Mouse (Mus musculus): ENCODE data around the gene Rbl1.
A peak's percentile ranks its signal among the peaks of the same experiment; 100 is the strongest.
"Not testable (repeated sequence)": the region's sequence is repeated elsewhere in the genome, so short reads cannot be mapped to it uniquely, and the experiment has no call there.

Gene Rbl1

GRCm38 (mm10) chr2:157204366-157205218 is at the start of gene Rbl1:
Gene Rbl1 (minus strand): TSS chr2:157204534.
- DNase-seq: peak; percentile 88 to 95

GRCm38 (mm10) chr2:157248111-157248510 is 43.8 kb upstream of the Rbl1 start:
- no peak for DNase-seq

GRCm38 (mm10) chr2:157245603-157246002 is 41.3 kb upstream of the Rbl1 start:
- no peak for DNase-seq

- no peak for DNase-seq
Observed at GRCm38 (mm10) chr2:157245001-157245400, 40.7 kb upstream of the Rbl1 start.

DNA sequence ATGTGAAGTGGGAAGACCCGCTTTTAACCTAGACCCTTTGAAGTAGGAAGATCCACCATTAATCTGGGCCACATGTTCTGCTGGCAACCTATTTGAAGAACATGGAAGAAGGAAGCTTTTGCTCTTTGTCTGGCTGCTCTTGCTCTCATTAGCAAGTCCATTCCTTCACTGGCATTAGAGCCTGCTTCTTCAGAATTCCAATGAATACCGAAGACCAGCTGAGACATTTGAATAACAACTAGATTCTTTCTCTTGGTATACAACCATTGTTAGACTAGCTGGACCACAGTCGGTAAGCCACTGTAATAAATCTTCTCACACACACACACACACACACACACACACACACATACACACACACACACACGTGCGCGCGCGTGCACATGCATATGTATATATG is 31.6 kb upstream of the Rbl1 start:
- no peak for DNase-seq

DNA sequence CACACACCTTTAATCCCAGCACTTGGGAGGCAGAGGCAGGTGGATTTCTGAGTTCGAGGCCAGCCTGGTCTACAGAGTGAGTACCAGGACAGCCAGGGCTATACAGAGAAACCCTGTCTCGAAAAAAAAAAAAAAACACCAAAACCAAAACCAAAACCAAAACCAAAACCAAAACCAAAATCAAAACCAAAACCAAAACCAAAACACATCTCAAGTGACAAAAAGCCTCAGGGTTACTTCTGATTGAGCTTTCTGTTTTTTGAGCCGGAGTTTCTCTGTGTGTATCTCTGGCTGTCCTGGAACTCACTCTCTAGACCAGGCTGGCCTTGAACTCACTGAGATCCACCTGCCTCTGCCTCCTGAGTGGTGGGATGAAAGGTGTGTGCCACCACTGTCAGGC is 17.6 kb upstream of the Rbl1 start:
- not testable (repeated sequence) for DNase-seq

GRCm38 (mm10) chr2:157220108-157220507 is 15.8 kb upstream of the Rbl1 start:
- no peak for DNase-seq

- DNase-seq: no peak
Observed at GRCm38 (mm10) chr2:157211731-157212130, 7.4 kb upstream of the Rbl1 start.

DNA sequence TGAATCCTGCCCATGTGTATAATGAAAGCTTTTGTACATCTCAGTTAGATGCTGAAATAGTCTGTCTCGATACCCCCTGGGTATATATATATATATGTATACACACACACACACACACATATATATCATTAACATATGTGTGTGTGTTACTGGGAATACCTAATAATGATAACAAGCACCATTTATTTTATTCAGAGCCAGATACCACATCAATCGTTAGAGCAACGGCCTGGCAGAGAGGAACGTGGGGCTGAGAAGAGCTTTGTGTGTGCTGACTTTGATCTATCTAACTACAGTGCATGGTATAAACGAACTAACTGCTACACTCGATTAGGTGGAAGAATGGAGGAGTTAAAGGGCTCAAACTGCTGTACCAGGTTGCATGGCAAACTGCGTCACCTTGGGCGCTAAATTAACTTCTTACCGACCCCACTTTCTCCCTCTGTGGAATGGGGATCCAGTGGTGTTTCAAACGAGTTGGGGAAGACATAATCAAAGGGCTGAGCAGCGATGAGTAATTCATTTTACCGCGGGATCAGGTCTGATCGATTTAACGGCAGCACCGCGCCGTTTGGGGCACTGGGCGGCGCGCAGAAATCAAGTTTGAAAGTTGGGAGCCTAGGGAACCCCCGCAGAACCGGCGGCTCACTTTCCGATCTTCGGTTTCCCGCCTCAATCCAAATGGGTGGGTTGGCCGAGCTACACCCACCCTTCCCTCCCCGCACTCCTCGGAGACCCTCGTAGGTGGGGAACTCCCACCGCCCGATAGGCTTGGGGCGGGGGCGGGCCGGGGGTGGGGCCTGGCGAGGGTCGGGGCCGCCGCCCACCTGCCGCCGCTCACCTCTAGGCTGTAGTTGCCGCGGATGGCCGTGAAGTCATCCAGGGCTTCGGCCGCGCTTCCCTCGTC is 622 bp downstream of the Rbl1 start:
- peak; percentile 20 to 62 for DNase-seq

- DNase-seq: no peak
Observed at GRCm38 (mm10) chr2:157203026-157203425, 1.3 kb downstream of the Rbl1 start.

GRCm38 (mm10) chr2:157202361-157202760 is 2.0 kb downstream of the Rbl1 start:
- no peak for DNase-seq

DNA sequence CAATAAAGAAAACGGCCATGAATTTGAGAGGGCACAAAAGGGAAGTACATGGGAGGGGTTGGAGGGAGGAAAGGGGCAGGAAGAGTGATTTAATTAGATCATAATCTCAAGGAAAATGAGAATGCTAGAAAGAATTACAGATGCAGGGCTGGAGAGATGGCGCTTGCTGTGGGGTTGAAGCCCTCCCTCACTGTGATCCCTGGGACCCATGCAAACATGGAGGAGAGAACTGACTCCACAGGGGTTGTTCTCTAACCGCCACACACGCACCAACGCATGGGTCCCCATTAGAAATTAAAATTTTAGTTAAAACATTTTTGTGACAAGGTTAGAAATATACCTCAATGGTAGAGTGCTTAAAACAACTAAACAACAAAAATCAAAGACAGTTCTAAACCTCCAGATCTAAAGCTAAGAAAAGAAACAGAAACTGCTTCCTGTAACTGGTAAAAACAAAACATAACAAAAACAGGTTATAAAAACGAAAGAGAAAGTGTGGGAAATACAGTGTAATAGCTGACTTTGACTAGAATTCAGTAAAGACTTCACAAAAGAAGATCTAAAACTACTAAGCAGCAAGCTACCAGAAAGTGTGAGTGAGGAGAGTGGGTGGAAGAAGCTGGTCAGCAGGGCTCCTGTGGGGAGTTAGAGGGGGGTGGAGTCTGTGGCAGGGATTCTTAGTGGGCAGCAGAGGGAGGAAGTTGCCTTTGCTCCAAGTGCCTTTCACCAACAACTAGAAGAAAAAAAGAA is 3.1 kb downstream of the Rbl1 start:
- peak; percentile 65 to 67 for DNase-seq

DNA sequence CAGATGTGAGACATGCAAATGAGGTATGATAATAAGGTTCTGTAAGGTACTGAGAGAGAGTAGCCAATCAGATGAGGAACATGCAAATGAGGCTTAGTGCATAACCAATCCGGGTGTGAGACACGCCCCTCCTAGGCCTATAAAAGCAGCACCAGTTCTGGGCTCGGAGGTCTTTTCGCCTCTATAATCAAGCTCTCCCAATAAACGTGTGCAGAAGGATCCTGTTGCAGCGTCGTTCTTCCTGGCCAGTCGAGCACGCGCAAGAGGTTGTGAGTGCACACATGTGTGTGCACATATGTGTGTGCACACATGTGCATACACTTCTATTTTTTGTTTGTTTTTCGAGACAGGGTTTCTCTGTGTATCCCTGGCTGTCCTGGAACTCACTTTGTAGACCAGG is 5.9 kb downstream of the Rbl1 start:
- not testable (repeated sequence) for DNase-seq

DNA sequence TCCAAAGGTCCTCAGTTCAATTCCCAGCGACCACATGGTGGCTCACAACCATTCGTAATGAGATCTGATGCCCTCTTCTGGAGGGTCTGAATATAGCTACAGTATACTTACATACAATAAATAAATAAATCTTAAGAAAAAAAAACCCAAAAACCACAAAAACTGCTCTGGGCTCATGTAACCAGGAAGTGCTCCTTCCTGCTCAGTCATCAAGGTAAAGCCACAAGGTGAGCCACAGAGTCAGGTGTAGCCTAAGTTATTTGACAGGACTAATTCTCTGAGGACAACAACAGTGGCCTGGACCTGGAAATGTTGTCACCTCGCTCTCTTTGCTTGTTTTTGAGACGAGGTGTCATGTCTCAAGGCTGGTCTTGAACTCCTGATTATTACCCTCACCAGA is 13.7 kb downstream of the Rbl1 start:
- no peak for DNase-seq

DNA sequence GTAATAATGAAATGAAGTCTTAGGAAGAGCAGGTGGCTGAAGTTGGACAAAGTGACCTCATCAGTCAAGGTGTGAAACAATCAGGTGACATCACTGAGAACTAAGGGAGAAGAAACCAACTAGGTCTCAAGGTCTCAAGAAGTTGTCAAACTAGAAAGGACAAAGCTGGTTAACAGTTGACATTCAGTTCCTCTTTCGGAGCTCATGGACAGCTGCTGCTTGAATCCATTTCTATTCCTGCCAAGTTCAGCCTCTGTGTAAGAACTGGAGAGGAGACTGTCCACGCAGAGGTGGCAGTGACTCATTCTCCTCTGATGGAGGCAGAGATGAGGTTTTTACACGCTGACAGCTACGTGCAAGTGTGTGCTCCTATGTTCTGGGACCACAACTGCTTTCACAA is 17.1 kb downstream of the Rbl1 start:
- no peak for DNase-seq

- DNase-seq: no peak
Observed at GRCm38 (mm10) chr2:157186504-157186903, 17.8 kb downstream of the Rbl1 start.

- DNase-seq: no peak
Observed at GRCm38 (mm10) chr2:157185022-157185660, 19.2 kb downstream of the Rbl1 start.

DNA sequence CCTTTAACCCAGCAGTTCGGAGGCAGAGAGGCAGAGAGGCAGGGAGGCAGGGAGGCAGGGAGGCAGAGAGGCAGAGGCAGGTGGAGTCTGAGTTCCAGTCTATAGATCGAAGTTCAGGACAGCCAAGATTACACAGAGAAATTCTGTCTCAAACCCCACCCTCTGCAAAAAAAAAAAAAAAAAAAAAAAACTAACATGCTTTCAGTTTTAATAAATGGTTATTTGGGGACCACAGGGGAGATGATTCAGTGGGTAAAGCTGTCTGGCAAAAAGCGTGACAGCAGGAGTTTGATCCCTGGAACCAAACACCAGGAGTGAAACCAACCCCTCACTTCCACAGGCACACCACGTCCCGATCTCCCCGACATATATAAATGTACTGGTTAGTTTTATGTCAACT is 26.2 kb downstream of the Rbl1 start:
- DNase-seq: no peak

DNA sequence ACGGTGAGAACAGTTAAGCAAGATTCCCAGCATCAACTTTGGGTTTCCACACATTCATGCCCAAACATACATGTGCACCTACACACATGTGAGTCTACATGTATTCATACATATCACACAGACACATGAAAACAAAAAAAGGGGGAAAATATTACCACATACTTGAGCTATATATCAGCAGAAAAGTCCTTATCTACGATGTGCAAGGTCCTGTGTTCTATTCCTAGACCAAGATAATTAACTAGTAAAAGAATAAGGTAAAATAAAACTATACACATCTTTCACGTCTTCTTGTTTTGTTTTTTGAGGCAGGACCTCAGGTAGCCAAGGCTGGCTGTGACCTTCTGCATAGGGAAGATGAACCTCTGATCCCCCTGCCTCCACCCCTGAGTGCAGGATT is 28.1 kb downstream of the Rbl1 start:
- no peak for DNase-seq

DNA sequence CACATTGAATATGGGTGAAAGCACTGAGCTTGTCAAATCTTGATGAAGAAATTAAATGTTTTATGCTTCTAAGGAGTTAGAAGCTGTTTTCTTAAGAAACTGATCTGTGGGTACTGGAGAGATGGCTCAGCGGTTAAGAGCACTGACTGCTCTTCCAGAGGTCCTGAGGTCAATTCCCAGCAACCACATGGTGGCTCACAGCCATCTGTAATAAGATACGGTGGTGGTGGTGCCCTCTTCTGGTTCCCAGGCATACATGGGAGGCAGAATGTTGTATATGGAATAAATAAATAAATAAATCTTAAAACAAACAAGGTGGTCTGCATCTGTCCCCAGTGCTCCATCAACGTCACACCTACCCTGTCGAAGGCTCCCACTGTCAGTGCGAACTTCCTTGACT is 29.9 kb downstream of the Rbl1 start:
- peak in 1 of 2 experiments; percentile 19 for DNase-seq

DNA sequence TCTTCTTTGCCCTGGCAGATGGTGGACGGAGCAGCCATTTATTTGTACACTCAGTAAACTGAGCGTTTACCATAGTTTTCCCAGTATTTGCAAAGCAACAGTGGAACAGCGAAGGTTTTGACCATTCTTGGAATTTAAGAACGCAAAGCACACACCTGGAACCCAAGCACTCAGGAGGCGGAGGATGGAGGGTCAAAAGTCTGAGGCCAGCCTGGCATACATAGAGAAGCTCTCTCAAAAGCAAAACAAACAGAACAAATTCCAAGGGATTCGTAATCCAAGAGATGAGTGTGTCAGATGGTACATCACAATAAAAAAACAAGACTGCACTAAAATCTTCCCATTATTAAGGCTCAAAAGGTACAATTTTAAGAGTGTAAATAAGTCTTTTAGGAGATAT is 30.8 kb downstream of the Rbl1 start:
- no peak for DNase-seq

- no peak for DNase-seq
Observed at GRCm38 (mm10) chr2:157172984-157173383, 31.4 kb downstream of the Rbl1 start.

DNA sequence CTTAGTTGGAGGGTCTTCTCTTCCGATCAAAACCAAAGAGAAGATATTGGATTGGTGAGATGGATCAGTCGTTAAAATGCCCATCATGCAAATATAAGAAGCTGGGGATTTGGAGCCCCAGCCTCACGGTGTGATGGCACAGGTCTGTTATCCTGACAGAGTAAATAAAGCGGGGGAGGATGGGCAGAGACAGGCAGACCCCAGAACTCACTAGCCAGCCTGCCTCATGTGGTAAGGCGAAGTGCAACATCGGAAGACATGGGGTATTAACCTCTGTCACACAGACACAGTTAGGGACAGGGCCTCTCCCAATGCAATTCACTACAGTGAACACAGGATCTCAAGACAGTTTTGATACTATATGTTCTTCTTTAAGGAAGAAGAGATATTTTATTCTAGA is 33.7 kb downstream of the Rbl1 start:
- no peak for DNase-seq

Data from kidney, postnatal 36 days (tissue).